Mouse (Mus musculus) forebrain, embryonic 16.5 days (tissue): ENCODE results near the gene Bcl6b. TPM values are rescaled to one million over a fixed set of nuclear protein-coding genes. Genes with fewer than 3 reads are reported as not detected.

ENCODE experiments used
- ATAC-seq: fragments of 200-750 bp; cut with Nextera tagmentation; 2 replicates; pipeline ENCODE4 v1.8.0; 2017; ENCODE audit warnings: mild to moderate bottlenecking, moderate library complexity
- H3K27ac ChIP-seq: fragments of 300-500 bp; sonication (generic); 2 replicates; pipeline ENCODE4 v1.5.1; 2014; ENCODE audit warnings: low read length, control low read depth
- H3K27me3 ChIP-seq: fragments of 300-500 bp; sonication (generic); replicated peaks from 2 replicates; pipeline ENCODE4 v1.6.1; 2014; ENCODE audit warnings: low read length; ENCODE audit not compliant: control insufficient read depth, insufficient read depth
- H3K36me3 ChIP-seq: fragments of 300-500 bp; sonication (generic); 2 replicates; pipeline ENCODE4 v1.6.1; 2014; ENCODE audit not compliant: control insufficient read depth, insufficient read depth
- H3K4me1 ChIP-seq: fragments of 300-500 bp; sonication (generic); replicated peaks from 2 replicates; pipeline ENCODE4 v1.6.1; 2014; ENCODE audit warnings: low read length; ENCODE audit not compliant: control insufficient read depth, insufficient read depth
- H3K4me2 ChIP-seq: fragments of 300-500 bp; sonication (generic); 2 replicates; pipeline ENCODE4 v1.6.1; 2014; ENCODE audit warnings: mild to moderate bottlenecking, low read length, control low read depth
- H3K4me3 ChIP-seq: fragments of 300-500 bp; sonication (generic); replicated peaks from 2 replicates; pipeline ENCODE4 v1.5.1; 2014; ENCODE audit warnings: mild to moderate bottlenecking, low read length, control low read depth
- H3K9ac ChIP-seq: fragments of 300-500 bp; sonication (generic); replicated peaks from 2 replicates; pipeline ENCODE4 v1.6.1; 2014; ENCODE audit warnings: low read depth, low read length, control low read depth
- H3K9me3 ChIP-seq: fragments of 300-500 bp; sonication (generic); 2 replicates; pipeline ENCODE4 v1.6.1; 2016; ENCODE audit warnings: low read length; ENCODE audit not compliant: control insufficient read depth
- WGBS: fragments of 180-500 bp; shearing (Covaris S2); extraction: QIAGEN DNeasy Blood & Tissue Kit; methylation state at CpG from one replicate; pipeline ENCODE4 v1.1.7; 2014; 5-methylcytosine and 5-hydroxymethylcytosine counted together
- polyA plus RNA-seq: library from polyadenylated mRNA; unstranded; fragments of >200 nt; fragmentation: Nextera tagmentation; extraction: Ambion mirVana; gene quantifications from 2 replicates; pipeline ENCODE4 v1.2.1, GENCODE M21; 2015

Bcl6b gene
- polyA plus RNA-seq, 1 experiment from 2014 or later, result 6.9 TPM

- ATAC-seq, result no peak
- Histone ChIP-seq H3K9ac (no peak overlapping the region), H3K9me3 (no peaks in the 10 kb centered on the region), H3K27ac (no peak overlapping the region), H3K4me1 (peaks cover 16% of the 10 kb centered on the region), H3K4me3 (no peak overlapping the region), H3K36me3 (no peaks in the 10 kb centered on the region), H3K4me2 (no peak overlapping the region), H3K27me3 (peaks cover 32% of the 10 kb centered on the region)
- 90% methylated on average over 2 of the region's 2 CpGs for WGBS
Measured at GRCm38 (mm10) chr11:70210681-70211080, 18.9 kb downstream of the Bcl6b start.

- Histone ChIP-seq H3K4me3 (no peak overlapping the region), H3K27ac (no peak overlapping the region), H3K4me2 (no peak overlapping the region), H3K4me1 (peaks cover 5% of the 10 kb centered on the region), H3K9ac (no peak overlapping the region), H3K36me3 (no peaks in the 10 kb centered on the region), H3K9me3 (no peaks in the 10 kb centered on the region), H3K27me3 (peaks cover 14% of the 10 kb centered on the region)
- WGBS, result 79% methylated on average over 5 of the region's 5 CpGs
- ATAC-seq, result no peak
Measured at GRCm38 (mm10) chr11:70208778-70209388, 20.7 kb downstream of the Bcl6b start.

GRCm38 (mm10) chr11:70207283-70207682, 22.3 kb downstream of the Bcl6b start:
- H3K9ac ChIP-seq, result no peak overlapping the region
- no peak for ATAC-seq
- no peak overlapping the region for H3K4me3 ChIP-seq
- no peaks in the 10 kb centered on the region for H3K9me3 ChIP-seq
- H3K27ac ChIP-seq, result no peak overlapping the region
- WGBS, result 82% methylated on average over 7 of the region's 7 CpGs
- peaks cover 4% of the 10 kb centered on the region for H3K27me3 ChIP-seq
- H3K4me1 ChIP-seq, result no peaks in the 10 kb centered on the region
- no peaks in the 10 kb centered on the region for H3K36me3 ChIP-seq
- no peak overlapping the region for H3K4me2 ChIP-seq

- H3K36me3 ChIP-seq, result no peaks in the 10 kb centered on the region
- H3K27me3 ChIP-seq, result no peaks in the 10 kb centered on the region
- no peak overlapping the region for H3K4me3 ChIP-seq
- H3K27ac ChIP-seq, result no peak overlapping the region
- H3K4me1 ChIP-seq, result no peaks in the 10 kb centered on the region
- H3K9me3 ChIP-seq, result no peaks in the 10 kb centered on the region
- H3K4me2 ChIP-seq, result no peak overlapping the region
- no peak overlapping the region for H3K9ac ChIP-seq
- no peak for ATAC-seq
- WGBS, result 85% methylated on average over 2 of the region's 2 CpGs
Measured at GRCm38 (mm10) chr11:70206801-70207200, 22.8 kb downstream of the Bcl6b start.

GRCm38 (mm10) chr11:70201691-70202090, 27.9 kb downstream of the Bcl6b start:
- ATAC-seq, result no peak
- no peak overlapping the region for H3K9ac ChIP-seq
- no peaks in the 10 kb centered on the region for H3K36me3 ChIP-seq
- H3K27ac ChIP-seq, result no peak overlapping the region
- no peak overlapping the region for H3K4me3 ChIP-seq
- WGBS, result 38% methylated on average over 5 of the region's 5 CpGs
- H3K4me1 ChIP-seq, result no peaks in the 10 kb centered on the region
- H3K27me3 ChIP-seq, result no peaks in the 10 kb centered on the region
- no peaks in the 10 kb centered on the region for H3K9me3 ChIP-seq
- no peak overlapping the region for H3K4me2 ChIP-seq

- Histone ChIP-seq H3K27ac (no peak overlapping the region), H3K9ac (no peak overlapping the region), H3K36me3 (no peaks in the 10 kb centered on the region), H3K9me3 (no peaks in the 10 kb centered on the region), H3K4me3 (no peak overlapping the region), H3K4me1 (no peaks in the 10 kb centered on the region), H3K4me2 (no peak overlapping the region), H3K27me3 (no peaks in the 10 kb centered on the region)
- WGBS, result 89% methylated on average over 5 of the region's 5 CpGs
- no peak for ATAC-seq
Measured at GRCm38 (mm10) chr11:70200036-70200608, 29.5 kb downstream of the Bcl6b start.

- H3K36me3 ChIP-seq, result no peaks in the 10 kb centered on the region
- no peak overlapping the region for H3K4me3 ChIP-seq
- no peak overlapping the region for H3K9ac ChIP-seq
- no peaks in the 10 kb centered on the region for H3K4me1 ChIP-seq
- H3K4me2 ChIP-seq, result no peak overlapping the region
- no peak overlapping the region for H3K27ac ChIP-seq
- no peak for ATAC-seq
- H3K9me3 ChIP-seq, result no peaks in the 10 kb centered on the region
- H3K27me3 ChIP-seq, result no peaks in the 10 kb centered on the region
- 79% methylated on average over 8 of the region's 8 CpGs for WGBS
Measured at GRCm38 (mm10) chr11:70199107-70199506, 30.5 kb downstream of the Bcl6b start.

GRCm38 (mm10) chr11:70198332-70198731, 31.3 kb downstream of the Bcl6b start:
- Histone ChIP-seq H3K4me1 (no peaks in the 10 kb centered on the region), H3K36me3 (no peaks in the 10 kb centered on the region), H3K27ac (no peak overlapping the region), H3K4me2 (no peak overlapping the region), H3K9ac (no peak overlapping the region), H3K9me3 (no peaks in the 10 kb centered on the region), H3K4me3 (no peak overlapping the region), H3K27me3 (no peaks in the 10 kb centered on the region)
- ATAC-seq, result no peak
- 86% methylated on average over 3 of the region's 3 CpGs for WGBS

GRCm38 (mm10) chr11:70193354-70194285, 36.0 kb downstream of the Bcl6b start:
- H3K36me3 ChIP-seq, result no peaks in the 10 kb centered on the region
- 64% methylated on average over 11 of the region's 11 CpGs for WGBS
- no peak overlapping the region for H3K9ac ChIP-seq
- H3K4me3 ChIP-seq, result no peak overlapping the region
- H3K27ac ChIP-seq, result no peak overlapping the region
- no peaks in the 10 kb centered on the region for H3K27me3 ChIP-seq
- no peaks in the 10 kb centered on the region for H3K4me1 ChIP-seq
- no peak for ATAC-seq
- no peak overlapping the region for H3K4me2 ChIP-seq
- no peaks in the 10 kb centered on the region for H3K9me3 ChIP-seq
